In genomic region chr6:92214773-92215449, GRCm38 (mm10) we compare ENCODE assay signal across 8 mouse cellular contexts. TPM values are rescaled to one million over a fixed set of nuclear protein-coding genes. Genes with fewer than 3 reads are reported as not detected.
DNase-seq lines count a peak whose midpoint lies in the region; ATAC-seq and TF ChIP-seq lines count a peak whose summit lies in the region.

Gene Rbsn, minus strand, starts transcription at chr6:92214925.

- no peaks in the 10 kb centered on the region for H3K9me3 ChIP-seq in megakaryocyte, embryonic 14.5 days

- no peak for TF ChIP-seq CTCF in cortical plate, adult 2 months (IDR thresholded peaks at IDR 0.05; ENCODE audit: extremely low read depth, insufficient read depth, low read length)

- no peaks in the 10 kb centered on the region; the same call in 1 of the 2 replicates for H3K4me1 ChIP-seq in cortical plate, adult 2 months (ENCODE audit: control insufficient read depth, insufficient read depth, low read length)
- H3K4me1 ChIP-seq in megakaryocyte, embryonic 14.5 days: peaks cover 26% of the 10 kb centered on the region

- peak; percentile 85 to 92 for DNase-seq in gastrocnemius, adult 8-10 months (ENCODE audit: low spot score in 2 of 2)
- DNase-seq in hindlimb bud, embryonic 11.5 days (ENCODE audit: extremely low spot score, low read depth, low spot score): peak; percentile 73
- peak; percentile 77 to 90 for DNase-seq in left cerebral cortex, adult 8-10 months (ENCODE audit: low spot score in 2 of 2)
- DNase-seq in right cerebral cortex, postnatal 10 days (ENCODE audit: low spot score in 2 of 2): peak; percentile 95
- DNase-seq in urinary bladder, postnatal 36 days (ENCODE audit: low spot score in 2 of 2): peak; percentile 86 to 91

- peak within 1 kb of the TSS; percentile 87 for H3K27ac ChIP-seq in cortical plate, adult 2 months (ENCODE audit: insufficient read depth, low read length)

- peaks cover 8% of the 10 kb centered on the region for H3K27me3 ChIP-seq in megakaryocyte, embryonic 14.5 days (replicated peaks)

- peak within 1 kb of the TSS; percentile 93 for H3K4me3 ChIP-seq in cortical plate, adult 2 months (ENCODE audit: insufficient read depth, low read length)
- H3K4me3 ChIP-seq in megakaryocyte, embryonic 14.5 days (replicated peaks): peak within 1 kb of the TSS; percentile 100

- peak; percentile 44 for TF ChIP-seq POLR2A in cortical plate, adult 2 months (IDR thresholded peaks at IDR 0.05; ENCODE audit: extremely low read depth, insufficient read depth, low read length)

- peaks cover 17% of the 10 kb centered on the region for H3K36me3 ChIP-seq in megakaryocyte, embryonic 14.5 days (replicated peaks; ENCODE audit: low read length)

- ATAC-seq in activated CD4-positive, CD25-positive, alpha-beta regulatory T cell, adult 4 months: peak; percentile 97

RNA-seq across cellular contexts. Expression of gene Rbsn, which starts in this region (rescaled TPM):
- 1 to 10 TPM; 9.2 to 10.0 TPM for polyA plus RNA-seq in activated CD4-positive, CD25-positive, alpha-beta regulatory T cell, adult 4 months (2017; shearing (Covaris generic))
- polyA plus RNA-seq in cortical plate, adult 2 months (2012; rRNA removed): 23.8 and 24.2 TPM in 2 replicates
- 10 to 100 TPM in 3 of 4 experiments, 1 to 10 TPM in 1; 9.5 to 13.4 (median 11.3) TPM for total RNA-seq in gastrocnemius, adult 8-10 months (2022)
- total RNA-seq in left cerebral cortex, adult 8-10 months (2022): 10 to 100 TPM; 38.0 to 42.8 (median 40.1) TPM
- polyA plus RNA-seq in megakaryocyte, embryonic 14.5 days (2012; ENCODE audit: insufficient read depth, low replicate concordance): 1.3 and 2.2 TPM in 2 replicates

Comparison
In these comparisons a context has a peak if more than half of its experiments do, and no peak if none do; other contexts are left out.
1. Peak in every context shown above with its lines: DNase-seq, ATAC-seq, H3K4me3 ChIP-seq and H3K27ac ChIP-seq.